Comparison of ENCODE assay signal across 23 mouse cellular contexts in the genomic region with DNA sequence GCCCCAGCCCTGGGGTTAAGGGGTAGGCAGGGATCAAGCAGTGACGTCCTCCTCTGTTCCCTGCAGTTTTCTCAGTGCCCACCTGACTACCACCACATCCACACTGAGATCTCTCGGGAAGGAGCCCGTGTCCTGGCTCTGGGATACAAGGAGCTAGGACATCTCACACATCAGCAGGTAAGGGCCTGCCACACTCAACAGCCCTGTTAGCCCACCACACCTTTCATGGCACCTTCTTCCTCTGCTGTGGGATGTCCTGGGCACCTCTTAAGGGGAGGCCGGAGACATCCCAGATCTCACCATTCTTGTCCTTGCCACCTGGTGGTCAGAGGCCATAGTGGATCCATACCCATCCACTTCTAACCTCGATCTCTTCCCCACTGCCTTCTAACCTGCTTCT. TPM values are rescaled to one million over a fixed set of nuclear protein-coding genes. Genes with fewer than 3 reads are reported as not detected.
DNase-seq lines count a peak whose midpoint lies in the region; ATAC-seq and TF ChIP-seq lines count a peak whose summit lies in the region.
"Had no signal": no experiment of that assay in that cellular context is flagged by ENCODE, and none has a peak within 500 bp of the region (broad histone marks: within the 10 kb centered on the region; RNA-seq: fewer than 3 reads in every experiment).

No protein-coding gene starts in this region.

- H3K9ac ChIP-seq in midbrain, postnatal 0 days (replicated peaks; ENCODE audit: low read length, poor library complexity, severe bottlenecking), result no peak overlapping the region
- no peak overlapping the region for H3K9ac ChIP-seq in midbrain, embryonic 16.5 days (ENCODE audit: low read depth, low read length)
- H3K9ac ChIP-seq: embryonic facial prominence, embryonic 15.5 days; forebrain, postnatal 0 days; heart, embryonic 15.5 days; limb, embryonic 13.5 days; liver, embryonic 15.5 days; midbrain, embryonic 13.5 days; stomach, embryonic 15.5 days had no signal

- no peak overlapping the region for H3K27ac ChIP-seq in midbrain, postnatal 0 days (ENCODE audit: low read depth, low read length)
- no peak overlapping the region for H3K27ac ChIP-seq in midbrain, embryonic 16.5 days (ENCODE audit: low read length)
- H3K27ac ChIP-seq: embryonic facial prominence, embryonic 15.5 days; forebrain, embryonic 10.5 days; heart, embryonic 15.5 days; limb, embryonic 13.5 days; liver, embryonic 15.5 days; midbrain, embryonic 13.5 days; stomach, embryonic 15.5 days had no signal

- no peak for ATAC-seq in midbrain, postnatal 0 days (ENCODE audit: low FRiP score)
- ATAC-seq in midbrain, embryonic 16.5 days, result no peak
- ATAC-seq in erythroid progenitor cell, adult 5-6 weeks (replicated peaks; ENCODE audit: low FRiP score, poor library complexity, severe bottlenecking), result no peak
- ATAC-seq: forebrain, postnatal 0 days; midbrain, embryonic 13.5 days had no signal

- no peaks in the 10 kb centered on the region for H3K4me1 ChIP-seq in midbrain, postnatal 0 days (ENCODE audit: insufficient read depth, low read length)
- no peaks in the 10 kb centered on the region for H3K4me1 ChIP-seq in midbrain, embryonic 16.5 days (ENCODE audit: control insufficient read depth, insufficient read depth, low read length)
- H3K4me1 ChIP-seq: embryonic facial prominence, embryonic 15.5 days; forebrain, embryonic 10.5 days; heart, embryonic 15.5 days; limb, embryonic 13.5 days; liver, embryonic 15.5 days; midbrain, embryonic 13.5 days; stomach, embryonic 15.5 days had no signal

- no peak overlapping the region for H3K4me3 ChIP-seq in midbrain, postnatal 0 days (ENCODE audit: low read depth, low read length)
- H3K4me3 ChIP-seq in midbrain, embryonic 16.5 days (ENCODE audit: low read depth, low read length), result no peak overlapping the region
- H3K4me3 ChIP-seq: embryonic facial prominence, embryonic 15.5 days; forebrain, embryonic 10.5 days; heart, embryonic 15.5 days; limb, embryonic 13.5 days; liver, embryonic 15.5 days; midbrain, embryonic 13.5 days; stomach, embryonic 15.5 days had no signal

- H3K4me2 ChIP-seq in midbrain, postnatal 0 days (ENCODE audit: low read depth, low read length, poor library complexity, severe bottlenecking), result no peak overlapping the region
- H3K4me2 ChIP-seq in midbrain, embryonic 16.5 days (ENCODE audit: low read length), result no peak overlapping the region
- H3K4me2 ChIP-seq: embryonic facial prominence, embryonic 15.5 days; heart, embryonic 15.5 days; limb, embryonic 13.5 days; liver, embryonic 15.5 days; midbrain, embryonic 13.5 days; stomach, embryonic 15.5 days had no signal

- no peaks in the 10 kb centered on the region for H3K27me3 ChIP-seq in midbrain, postnatal 0 days (ENCODE audit: insufficient read depth, low read length)
- no peaks in the 10 kb centered on the region for H3K27me3 ChIP-seq in midbrain, embryonic 16.5 days (ENCODE audit: control insufficient read depth, insufficient read depth, low read depth, low read length)
- H3K27me3 ChIP-seq: embryonic facial prominence, embryonic 15.5 days; heart, embryonic 15.5 days; limb, embryonic 13.5 days; liver, embryonic 15.5 days; midbrain, embryonic 13.5 days; stomach, embryonic 15.5 days had no signal

- no peaks in the 10 kb centered on the region for H3K9me3 ChIP-seq in midbrain, postnatal 0 days (ENCODE audit: low read length)
- no peaks in the 10 kb centered on the region for H3K9me3 ChIP-seq in midbrain, embryonic 16.5 days (replicated peaks; ENCODE audit: control insufficient read depth, low read length, poor library complexity, severe bottlenecking)
- H3K9me3 ChIP-seq: embryonic facial prominence, embryonic 15.5 days; forebrain, embryonic 10.5 days; heart, embryonic 15.5 days; limb, embryonic 13.5 days; liver, embryonic 15.5 days; midbrain, embryonic 13.5 days; stomach, embryonic 15.5 days had no signal

- WGBS in midbrain, postnatal 0 days, result 93% methylated on average over 5 of the region's 5 CpGs
- 90% methylated on average over 5 of the region's 5 CpGs for whole genome bisulfite sequencing in midbrain, embryonic 16.5 days

- TF ChIP-seq CTCF in midbrain, postnatal 0 days (IDR thresholded peaks at IDR 0.05), result peak; percentile 24; the same call in 1 of the 2 replicates

- DNase-seq in kidney, adult 11 months, result peak; percentile 1
- no peak for DNase-seq in kidney, postnatal 14 days
- DNase-seq in midbrain, postnatal 0 days (ENCODE audit: low spot score), result no peak
- peak; percentile 3 for DNase-seq in thymus, postnatal 14 days
- DNase-seq in thymus, postnatal 10 days (ENCODE audit: low spot score in 2 of 2), result no peak
- DNase-seq: adrenal gland, adult 2 months; cerebellum, adult 2 months; cerebellum, postnatal 36 days; forebrain, postnatal 0 days; heart, adult 18-20 months; kidney, adult 18-20 months; kidney, postnatal 4 days; layer of hippocampus, postnatal 36 days had no signal

- H3K36me3 ChIP-seq in midbrain, postnatal 0 days (ENCODE audit: insufficient read depth, low read length), result peaks cover 83% of the 10 kb centered on the region
- H3K36me3 ChIP-seq in midbrain, embryonic 16.5 days (ENCODE audit: control insufficient read depth, insufficient read depth, low read length), result peaks cover 63% of the 10 kb centered on the region

RNA-seq across cellular contexts. Expression of a gene that starts 8.5 kb away (rescaled TPM):
- total RNA-seq in midbrain, postnatal 0 days (2014; rRNA removed), result 53.9 and 71.2 TPM in 2 replicates
- polyA plus RNA-seq in midbrain, postnatal 0 days (2015; fragmentation: Nextera tagmentation; extraction: Ambion mirVana), result 33.7 and 37.6 TPM in 2 replicates
- 40.3 and 42.1 TPM in 2 replicates for polyA plus RNA-seq in midbrain, embryonic 16.5 days (2015; fragmentation: Nextera tagmentation; extraction: Ambion mirVana)
- 8.4 and 24.1 TPM in 2 replicates for total RNA-seq in erythroid progenitor cell, adult 5-6 weeks (2015; ENCODE audit: low replicate concordance)
- 5.5 and 16.6 TPM in 2 replicates for total RNA-seq in erythroid progenitor cell, adult 5-6 weeks (2017; ENCODE audit: low replicate concordance)

RNA-seq across cellular contexts. Expression of a gene that starts 9.0 kb away (rescaled TPM):
- total RNA-seq in midbrain, postnatal 0 days (2014; rRNA removed), result 44.7 and 53.4 TPM in 2 replicates
- 19.2 and 20.0 TPM in 2 replicates for polyA plus RNA-seq in midbrain, postnatal 0 days (2015; fragmentation: Nextera tagmentation; extraction: Ambion mirVana)
- polyA plus RNA-seq in midbrain, embryonic 16.5 days (2015; fragmentation: Nextera tagmentation; extraction: Ambion mirVana), result 38.8 and 44.3 TPM in 2 replicates
- total RNA-seq in erythroid progenitor cell, adult 5-6 weeks (2015; ENCODE audit: low replicate concordance), result 21.3 and 37.3 TPM in 2 replicates
- total RNA-seq in erythroid progenitor cell, adult 5-6 weeks (2017; ENCODE audit: low replicate concordance), result 37.1 and 60.5 TPM in 2 replicates

RNA-seq across cellular contexts. Expression of a gene that starts 9.0 kb away (rescaled TPM):
- 77.7 and 92.7 TPM in 2 replicates for total RNA-seq in midbrain, postnatal 0 days (2014; rRNA removed)
- polyA plus RNA-seq in midbrain, postnatal 0 days (2015; fragmentation: Nextera tagmentation; extraction: Ambion mirVana), result 44.6 and 46.4 TPM in 2 replicates
- 55.5 and 57.1 TPM in 2 replicates for polyA plus RNA-seq in midbrain, embryonic 16.5 days (2015; fragmentation: Nextera tagmentation; extraction: Ambion mirVana)
- 7.9 and 12.6 TPM in 2 replicates for total RNA-seq in erythroid progenitor cell, adult 5-6 weeks (2015; ENCODE audit: low replicate concordance)
- 12.3 and 13.7 TPM in 2 replicates for total RNA-seq in erythroid progenitor cell, adult 5-6 weeks (2017; ENCODE audit: low replicate concordance)

RNA-seq across cellular contexts. Expression of a gene that starts 22.3 kb away (rescaled TPM):
- 5.4 and 7.7 TPM in 2 replicates for total RNA-seq in midbrain, postnatal 0 days (2014; rRNA removed)
- polyA plus RNA-seq in midbrain, postnatal 0 days (2015; fragmentation: Nextera tagmentation; extraction: Ambion mirVana), result 0.44 and 0.63 TPM in 2 replicates
- 0.69 and 0.88 TPM in 2 replicates for polyA plus RNA-seq in midbrain, embryonic 16.5 days (2015; fragmentation: Nextera tagmentation; extraction: Ambion mirVana)
- 0.42 TPM in 1 of 2 replicates, not detected in the other for total RNA-seq in erythroid progenitor cell, adult 5-6 weeks (2015; ENCODE audit: low replicate concordance)
- total RNA-seq in erythroid progenitor cell, adult 5-6 weeks (2017; ENCODE audit: low replicate concordance), result not detected in 2 replicates

RNA-seq across cellular contexts. Expression of a gene that starts 25.3 kb away (rescaled TPM):
- total RNA-seq in midbrain, postnatal 0 days (2014; rRNA removed), result 1.5 and 2.4 TPM in 2 replicates
- not detected in 2 replicates for polyA plus RNA-seq in midbrain, postnatal 0 days (2015; fragmentation: Nextera tagmentation; extraction: Ambion mirVana)
- 0.31 and 0.83 TPM in 2 replicates for polyA plus RNA-seq in midbrain, embryonic 16.5 days (2015; fragmentation: Nextera tagmentation; extraction: Ambion mirVana)
- not detected in 2 replicates for total RNA-seq in erythroid progenitor cell, adult 5-6 weeks (2015; ENCODE audit: low replicate concordance)
- total RNA-seq in erythroid progenitor cell, adult 5-6 weeks (2017; ENCODE audit: low replicate concordance), result not detected in 2 replicates
- total RNA-seq: hematopoietic stem cell, adult 5-6 weeks had no signal
- polyA plus RNA-seq: embryonic facial prominence, embryonic 15.5 days had no signal

Comparison
In these comparisons a context has a peak if more than half of its experiments do, and no peak if none do; other contexts are left out.
1. DNase-seq: peak in kidney, adult 11 months (single experiment) and thymus, postnatal 14 days (single experiment); none in kidney, postnatal 14 days (single experiment), midbrain, postnatal 0 days (single experiment) and thymus, postnatal 10 days (0 of 2).